Mouse (Mus musculus) CH12.LX (cell line): ENCODE results near the gene Zfp784. TPM values are rescaled to one million over a fixed set of nuclear protein-coding genes. Genes with fewer than 3 reads are reported as not detected.

Experiments used
- DNase-seq: peaks from one replicate; pipeline ENCODE4 v3.0.0-alpha.2; 2013; ENCODE audit errors: extremely low read depth
- H3K27ac ChIP-seq: 2 replicates; pipeline ENCODE4 v1.5.1; 2012; ENCODE audit warnings: low read depth, mild to moderate bottlenecking, control low read depth, moderate library complexity; ENCODE audit not compliant: insufficient read depth
- H3K27me3 ChIP-seq: replicated peaks from 2 replicates; pipeline ENCODE3; 2012; ENCODE audit warnings: inconsistent platforms
- H3K36me3 ChIP-seq, 2 experiments: replicated peaks in 1 of 2; 2 replicates each; pipeline versions ENCODE3 to v1.6.1; 2012; ENCODE audit warnings: inconsistent platforms in 1 of 2, low read length in 1 of 2, mild to moderate bottlenecking in 1 of 2, mixed read lengths in 1 of 2, moderate library complexity in 1 of 2; ENCODE audit not compliant: control insufficient read depth in 1 of 2, insufficient read depth in 1 of 2
- H3K4me1 ChIP-seq, 2 experiments: 2 replicates each; pipeline ENCODE4 v1.6.1; 2012; ENCODE audit warnings: inconsistent platforms in 1 of 2, moderate library complexity in 1 of 2; ENCODE audit not compliant: insufficient read depth in 2 of 2, control insufficient read depth in 1 of 2
- H3K4me2 ChIP-seq: 2 replicates; pipeline ENCODE4 v1.6.1; 2012; ENCODE audit warnings: low read depth, mild to moderate bottlenecking, control low read depth; ENCODE audit not compliant: poor library complexity, insufficient read depth, severe bottlenecking
- H3K4me3 ChIP-seq, 3 experiments: fragments of 150-350 bp in 1 of 3; sonication (generic) in 1 of 3; replicated peaks in 1 of 3; 2 replicates each; pipeline versions ENCODE3 to v1.5.1; 2011 to 2012; ENCODE audit warnings: low read depth in 2 of 3, low read length in 2 of 3, mild to moderate bottlenecking in 2 of 3, moderate library complexity in 2 of 3, control low read depth in 1 of 3, improper control_type of control experiment in 1 of 3, inconsistent platforms in 1 of 3, mixed read lengths in 1 of 3; ENCODE audit not compliant: poor library complexity in 1 of 3
- H3K79me2 ChIP-seq: replicated peaks from 2 replicates; pipeline ENCODE4 v1.6.1; 2012; ENCODE audit warnings: mild to moderate bottlenecking, moderate library complexity; ENCODE audit not compliant: control insufficient read depth, poor library complexity, insufficient read depth, severe bottlenecking; ENCODE audit errors: extremely low read depth
- H3K9ac ChIP-seq: 2 replicates; pipeline ENCODE4 v1.6.1; 2012; ENCODE audit warnings: low read depth, mild to moderate bottlenecking, control low read depth, moderate library complexity; ENCODE audit not compliant: insufficient read depth
- H3K9me3 ChIP-seq: replicated peaks from 2 replicates; pipeline ENCODE3; 2012; ENCODE audit warnings: low read length, inconsistent platforms, mixed read lengths
- CHD1 ChIP-seq: IDR thresholded peaks from 2 replicates; pipeline ENCODE4 v1.6.1; 2012; ENCODE audit warnings: low read depth, low read length, improper control_type of control experiment, inconsistent platforms
- E2F4 ChIP-seq: IDR thresholded peaks from 2 replicates; pipeline ENCODE4 v1.6.1; 2011; ENCODE audit warnings: low read depth, low read length, improper control_type of control experiment; ENCODE audit not compliant: insufficient replicate concordance
- ELF1 ChIP-seq: IDR thresholded peaks from 2 replicates; pipeline ENCODE4 v1.6.1; 2014; ENCODE audit warnings: low read depth, mild to moderate bottlenecking, inconsistent platforms, low read length, improper control_type of control experiment
- ETS1 ChIP-seq: conservative IDR thresholded peaks from 2 replicates; pipeline ENCODE4 v1.6.1; 2012; ENCODE audit warnings: low read depth, mild to moderate bottlenecking, inconsistent platforms, low read length, improper control_type of control experiment, moderate library complexity
- HCFC1 ChIP-seq: IDR thresholded peaks from 2 replicates; pipeline ENCODE4 v1.6.1; 2012; ENCODE audit warnings: low read depth, mild to moderate bottlenecking, inconsistent platforms, low read length, improper control_type of control experiment
- IRF4 ChIP-seq: IDR thresholded peaks from 2 replicates; pipeline ENCODE4 v1.6.1; 2014; ENCODE audit warnings: low read depth, mild to moderate bottlenecking, inconsistent platforms, low read length, improper control_type of control experiment
- JUND ChIP-seq: conservative IDR thresholded peaks from 2 replicates; pipeline ENCODE4 v1.6.1; 2011; ENCODE audit warnings: low read depth, low read length, improper control_type of control experiment
- NELFE ChIP-seq: IDR thresholded peaks from 2 replicates; pipeline ENCODE4 v1.6.1; 2011; ENCODE audit warnings: low read depth, low read length, improper control_type of control experiment
- POLR2A ChIP-seq: IDR thresholded peaks from 2 replicates; pipeline ENCODE4 v1.6.1; 2011; ENCODE audit warnings: low read depth, mild to moderate bottlenecking, improper control_type of control experiment, low read length
- POLR2AphosphoS2 ChIP-seq: IDR thresholded peaks from 2 replicates; pipeline ENCODE4 v1.6.1; 2011; ENCODE audit warnings: low read depth, low read length, improper control_type of control experiment
- RAD21 ChIP-seq: IDR thresholded peaks from 2 replicates; pipeline ENCODE4 v1.6.1; 2011; ENCODE audit warnings: low read depth, mild to moderate bottlenecking, low read length, improper control_type of control experiment, moderate library complexity
- SMC3 ChIP-seq: IDR thresholded peaks from 2 replicates; pipeline ENCODE4 v1.6.1; 2011; ENCODE audit warnings: low read depth, low read length, improper control_type of control experiment
- TBP ChIP-seq: conservative IDR thresholded peaks from 2 replicates; pipeline ENCODE4 v1.6.1; 2011; ENCODE audit warnings: low read depth, low read length, improper control_type of control experiment
- UBTF ChIP-seq: IDR thresholded peaks from 2 replicates; pipeline ENCODE4 v1.6.1; 2012; ENCODE audit warnings: low read depth, mild to moderate bottlenecking, inconsistent platforms, low read length, improper control_type of control experiment, moderate library complexity
- USF1 ChIP-seq: IDR thresholded peaks from 2 replicates; pipeline ENCODE4 v1.6.1; 2014; ENCODE audit warnings: low read depth, mild to moderate bottlenecking, inconsistent platforms, low read length, improper control_type of control experiment
- ZNF384 ChIP-seq: IDR thresholded peaks from 2 replicates; pipeline ENCODE4 v1.6.1; 2012; ENCODE audit warnings: low read depth, low read length, improper control_type of control experiment, inconsistent platforms
- dilution Hi-C: fragments of 300-500 bp; cut with MboI; formaldehyde crosslinking; loops from 2 replicates; pipeline ENCODE4 v1.14.3; 2020; ENCODE audit warnings: low sequenced_read_pairs; ENCODE audit not compliant: extremely low pct_unique_long_range_greater_than_20kb, extremely low pct_ligation_motif_present
- in situ Hi-C: fragments of 300-500 bp; cut with MboI; formaldehyde crosslinking; loops from 3 replicates; pipeline ENCODE4 v1.14.3; 2019; ENCODE audit warnings: low sequenced_read_pairs, low pct_ligation_motif_present, low pct_unique_long_range_greater_than_20kb, mixed read lengths
- polyA plus RNA-seq: library from polyadenylated mRNA; unstranded; fragments of >175 nt; gene quantifications from 2 replicates; pipeline ENCODE4 v1.2.1, GENCODE M21; 2012; ENCODE audit warnings: low read depth; ENCODE audit not compliant: insufficient read length
- total RNA-seq, 2 experiments: library from RNA; depleted of rRNA; stranded (reverse); fragments of 300-350 nt in 1 of 2; fragments of >200 nt in 1 of 2; gene quantifications; 2 replicates each; pipeline ENCODE4 v1.2.3; 2012 to 2014

The Zfp784 gene
- total and polyA plus RNA-seq, 3 experiments = 0.53 to 1.5 (median 1.1) TPM

GRCm38 (mm10) chr7:4995268-4996002 lies 42.8 kb downstream of the Zfp784 start:
- H3K27me3 ChIP-seq = no peaks in the 10 kb centered on the region
- H3K4me3 ChIP-seq = peak overlapping the region; percentile 74 to 77 (median 75)
- no peaks in the 10 kb centered on the region for H3K79me2 ChIP-seq
- H3K27ac ChIP-seq = no peak overlapping the region
- in situ Hi-C loops (no loop called here), dilution Hi-C loops (no loop called here)
- H3K4me2 ChIP-seq = peak overlapping the region; percentile 73
- peak overlapping the region; percentile 91 for H3K9ac ChIP-seq
- peaks cover 0 to 13% of the 10 kb centered on the region in 2 experiments; a peak in 2 of 4 replicates for H3K4me1 ChIP-seq
- TF ChIP-seq JUND = no peak
- TF ChIP-seq NELFE = no peak
- TF ChIP-seq ZNF384 = no peak
- TF ChIP-seq ETS1 = no peak
- TF ChIP-seq TBP = no peak
- TF ChIP-seq HCFC1 = no peak
- TF ChIP-seq UBTF = no peak
- peaks cover 11 to 23% of the 10 kb centered on the region in 2 experiments for H3K36me3 ChIP-seq
- no peak for DNase-seq
- H3K9me3 ChIP-seq = peaks cover 16% of the 10 kb centered on the region

GRCm38 (mm10) chr7:4993999-4994788 lies 44.1 kb downstream of the Zfp784 start:
- peaks cover 11 to 23% of the 10 kb centered on the region in 2 experiments for H3K36me3 ChIP-seq
- in situ Hi-C loops = no loop called here
- dilution Hi-C loops = no loop called here
- no peak overlapping the region for H3K4me3 ChIP-seq
- H3K9me3 ChIP-seq = peaks cover 20% of the 10 kb centered on the region
- no peak overlapping the region for H3K27ac ChIP-seq
- H3K4me2 ChIP-seq = no peak overlapping the region
- no peak for DNase-seq
- H3K27me3 ChIP-seq = peaks cover under 1% of the 10 kb centered on the region
- no peak for TF ChIP-seq USF1
- no peak for TF ChIP-seq UBTF
- TF ChIP-seq IRF4 = no peak
- TF ChIP-seq ELF1 = no peak
- TF ChIP-seq E2F4 = no peak
- TF ChIP-seq POLR2A = no peak
- TF ChIP-seq SMC3 = no peak
- TF ChIP-seq ETS1 = no peak
- no peak for TF ChIP-seq CHD1
- no peak for TF ChIP-seq POLR2AphosphoS2
- TF ChIP-seq RAD21 = no peak
- H3K4me1 ChIP-seq = peaks cover 0 to 13% of the 10 kb centered on the region in 2 experiments; a peak in 2 of 4 replicates
- H3K79me2 ChIP-seq = no peaks in the 10 kb centered on the region
- no peak overlapping the region for H3K9ac ChIP-seq
